Mouse (Mus musculus) hindbrain, embryonic 16.5 days (tissue): ENCODE measurements at regions not wholly inside any gene's neighbourhood (a gene's known extent, or its start where the extent isn't known, plus 50 kb on each side); places are given as distances from the start of the nearest gene placed in this dataset.

Source experiments
- ATAC-seq: fragments of 200-750 bp; cut with Nextera tagmentation; 2 replicates; pipeline ENCODE4 v1.8.0; 2017; ENCODE audit warnings: moderate TSS enrichment, moderate library complexity
- H3K27ac ChIP-seq: fragments of 300-500 bp; sonication (generic); 2 replicates; pipeline ENCODE4 v1.5.1; 2014; ENCODE audit warnings: low read depth, mild to moderate bottlenecking, control low read depth, low read length, moderate library complexity
- H3K27me3 ChIP-seq: fragments of 300-500 bp; sonication (generic); replicated peaks from 2 replicates; pipeline ENCODE4 v1.6.1; 2014; ENCODE audit warnings: low read length; ENCODE audit not compliant: control insufficient read depth, insufficient read depth
- H3K36me3 ChIP-seq: fragments of 300-500 bp; sonication (generic); 2 replicates; pipeline ENCODE4 v1.6.1; 2014; ENCODE audit warnings: mild to moderate bottlenecking, low read length, moderate library complexity, mixed read lengths; ENCODE audit not compliant: control insufficient read depth, insufficient read depth
- H3K4me1 ChIP-seq: fragments of 300-500 bp; sonication (generic); 2 replicates; pipeline ENCODE4 v1.6.1; 2014; ENCODE audit warnings: low read depth, low read length; ENCODE audit not compliant: control insufficient read depth, insufficient read depth
- H3K4me2 ChIP-seq: fragments of 300-500 bp; sonication (generic); 2 replicates; pipeline ENCODE4 v1.6.1; 2014; ENCODE audit warnings: mild to moderate bottlenecking, low read length, control low read depth, moderate library complexity
- H3K4me3 ChIP-seq: fragments of 300-500 bp; sonication (generic); 2 replicates; pipeline ENCODE4 v1.5.1; 2014; ENCODE audit warnings: mild to moderate bottlenecking, low read length, control low read depth, moderate library complexity
- H3K9ac ChIP-seq: fragments of 300-500 bp; sonication (generic); 2 replicates; pipeline ENCODE4 v1.6.1; 2014; ENCODE audit warnings: low read depth, mild to moderate bottlenecking, control low read depth, low read length, moderate library complexity
- H3K9me3 ChIP-seq: fragments of 300-500 bp; sonication (generic); 2 replicates; pipeline ENCODE4 v1.6.1; 2014; ENCODE audit warnings: mild to moderate bottlenecking, low read length, moderate library complexity; ENCODE audit not compliant: control insufficient read depth
- WGBS: fragments of 180-500 bp; shearing (Covaris S2); extraction: QIAGEN DNeasy Blood & Tissue Kit; methylation state at CpG from one replicate; pipeline ENCODE4 v1.1.7; 2014; 5-methylcytosine and 5-hydroxymethylcytosine counted together

DNA sequence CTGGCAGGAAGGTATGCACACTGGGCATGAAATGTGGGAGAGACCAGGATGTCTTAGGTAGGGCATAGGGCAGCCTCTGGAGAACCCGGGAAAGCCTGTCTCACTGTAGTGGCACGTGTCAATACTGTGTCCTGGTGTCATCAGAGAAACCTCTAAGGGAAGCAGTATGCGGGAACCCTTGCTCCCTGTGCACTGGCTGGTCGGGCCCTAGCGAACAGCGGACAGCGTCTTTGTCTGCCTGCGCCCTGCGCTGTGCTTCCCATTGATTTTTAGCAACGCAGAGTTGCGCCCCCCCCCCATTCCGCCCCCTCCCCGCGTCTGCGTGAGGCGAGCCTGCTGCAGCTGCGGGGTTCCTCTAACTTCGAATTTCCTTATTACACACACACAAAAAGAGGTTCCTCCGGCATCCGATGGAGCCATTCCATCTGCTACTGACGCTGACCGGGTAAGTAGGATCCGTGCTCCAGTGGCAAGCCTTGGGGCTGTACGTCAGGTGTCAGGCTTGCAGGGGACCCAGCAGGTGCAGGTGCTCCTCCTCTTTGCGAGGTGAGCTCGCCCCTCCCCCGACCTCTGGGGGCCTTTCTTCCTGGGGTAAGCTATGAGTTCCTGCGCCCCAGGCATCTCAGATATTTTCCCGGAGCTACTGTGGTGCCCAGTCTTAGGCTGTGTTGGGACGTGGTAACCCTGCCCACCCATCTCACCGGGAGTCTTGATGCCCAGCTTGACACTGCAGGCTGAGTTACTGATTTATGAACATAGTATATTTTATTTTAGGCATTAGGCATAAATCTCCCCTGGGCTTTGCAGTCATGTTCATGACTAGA, 151.8 kb upstream of the Topaz1 start:
- peak; percentile 52 for ATAC-seq
- peaks cover 4% of the 10 kb centered on the region; the same call in 1 of the 2 replicates for H3K27me3 ChIP-seq
- no peaks in the 10 kb centered on the region for H3K9me3 ChIP-seq
- H3K27ac ChIP-seq = 0 out of 2 replicates have a peak overlapping the region, but pooled peaks have one; percentile 14
- H3K4me3 ChIP-seq = peak overlapping the region; percentile 33
- 6% methylated on average over 31 of the region's 31 CpGs for WGBS
- H3K4me1 ChIP-seq = peaks cover 20% of the 10 kb centered on the region
- H3K9ac ChIP-seq = peak overlapping the region; percentile 53
- H3K4me2 ChIP-seq = peak overlapping the region; percentile 57
- H3K36me3 ChIP-seq = no peaks in the 10 kb centered on the region

DNA sequence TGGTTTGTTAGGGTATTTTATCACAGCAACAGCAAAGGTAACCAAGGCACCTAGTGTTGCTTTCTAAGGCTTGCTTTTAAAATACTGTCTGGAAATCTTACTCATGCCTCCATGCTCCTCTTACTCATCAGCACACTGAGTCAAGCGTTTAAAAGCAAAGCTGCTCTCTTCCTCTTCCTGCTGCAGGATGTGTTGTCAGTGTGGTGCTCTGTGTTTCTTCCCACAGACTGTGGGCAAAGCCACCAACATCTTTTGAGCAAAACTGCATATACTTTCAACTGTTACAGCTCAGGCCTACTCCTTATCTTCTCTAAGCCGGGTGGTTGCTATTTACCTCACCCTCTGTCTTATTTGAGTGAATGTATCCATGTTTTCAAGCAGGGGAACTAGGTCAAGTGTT, 144.0 kb upstream of the Topaz1 start:
- Histone ChIP-seq H3K36me3 (no peaks in the 10 kb centered on the region), H3K9ac (no peak overlapping the region), H3K27ac (no peak overlapping the region), H3K27me3 (0 out of 2 replicates have a peak, but pooled peaks cover 2% of the 10 kb centered on the region), H3K9me3 (no peaks in the 10 kb centered on the region), H3K4me3 (no peak overlapping the region), H3K4me1 (no peaks in the 10 kb centered on the region), H3K4me2 (no peak overlapping the region)
- no peak for ATAC-seq
- WGBS = 83% methylated on average over 2 of the region's 2 CpGs

DNA sequence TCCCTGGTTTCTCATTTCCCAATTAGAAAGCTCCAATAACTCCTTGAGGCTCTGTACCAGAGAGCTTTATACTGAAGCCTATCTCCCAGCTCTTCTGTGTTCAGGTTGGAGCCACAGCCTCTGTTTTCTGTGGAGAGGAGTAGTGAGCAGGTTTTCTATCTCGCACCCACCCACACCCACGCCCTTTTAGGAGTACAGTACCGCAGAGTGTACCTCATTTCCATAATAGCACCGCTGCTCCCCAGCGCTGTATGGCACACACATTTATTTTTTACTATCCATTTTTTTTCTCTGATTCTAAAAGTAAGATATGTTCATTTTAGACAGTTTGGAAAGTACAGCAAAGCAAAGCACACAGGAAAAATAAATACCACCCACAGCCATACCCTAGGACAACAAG, 137.5 kb upstream of the Topaz1 start:
- no peak for ATAC-seq
- Histone ChIP-seq H3K36me3 (no peaks in the 10 kb centered on the region), H3K27ac (no peak overlapping the region), H3K4me1 (no peaks in the 10 kb centered on the region), H3K4me3 (no peak overlapping the region), H3K9ac (no peak overlapping the region), H3K27me3 (no peaks in the 10 kb centered on the region), H3K9me3 (no peaks in the 10 kb centered on the region), H3K4me2 (no peak overlapping the region)
- WGBS = 85% methylated on average over 5 of the region's 5 CpGs

DNA sequence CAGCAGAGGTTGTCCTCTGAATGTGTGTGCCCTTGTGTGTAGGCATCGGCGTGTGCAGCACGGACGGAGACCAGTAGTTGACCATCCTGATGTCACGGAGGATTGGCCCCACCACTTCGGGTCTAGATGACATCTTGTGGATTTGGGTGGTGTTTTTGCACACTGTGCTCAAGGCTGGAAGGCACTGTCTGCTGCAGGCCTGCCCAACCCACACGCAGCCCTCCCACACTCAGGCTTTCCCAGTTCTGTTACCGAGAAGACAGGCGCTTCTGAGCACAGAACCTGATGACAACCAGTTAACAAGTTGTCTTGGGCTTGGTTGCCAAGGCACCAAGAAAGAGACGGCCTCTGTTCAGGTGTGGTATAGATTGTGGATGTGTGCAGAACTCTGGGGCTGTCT, 136.2 kb upstream of the Topaz1 start:
- Histone ChIP-seq H3K9ac (no peak overlapping the region), H3K9me3 (no peaks in the 10 kb centered on the region), H3K4me2 (no peak overlapping the region), H3K27me3 (no peaks in the 10 kb centered on the region), H3K4me3 (no peak overlapping the region), H3K27ac (no peak overlapping the region), H3K36me3 (no peaks in the 10 kb centered on the region), H3K4me1 (no peaks in the 10 kb centered on the region)
- WGBS = 93% methylated on average over 10 of the region's 10 CpGs
- no peak for ATAC-seq

DNA sequence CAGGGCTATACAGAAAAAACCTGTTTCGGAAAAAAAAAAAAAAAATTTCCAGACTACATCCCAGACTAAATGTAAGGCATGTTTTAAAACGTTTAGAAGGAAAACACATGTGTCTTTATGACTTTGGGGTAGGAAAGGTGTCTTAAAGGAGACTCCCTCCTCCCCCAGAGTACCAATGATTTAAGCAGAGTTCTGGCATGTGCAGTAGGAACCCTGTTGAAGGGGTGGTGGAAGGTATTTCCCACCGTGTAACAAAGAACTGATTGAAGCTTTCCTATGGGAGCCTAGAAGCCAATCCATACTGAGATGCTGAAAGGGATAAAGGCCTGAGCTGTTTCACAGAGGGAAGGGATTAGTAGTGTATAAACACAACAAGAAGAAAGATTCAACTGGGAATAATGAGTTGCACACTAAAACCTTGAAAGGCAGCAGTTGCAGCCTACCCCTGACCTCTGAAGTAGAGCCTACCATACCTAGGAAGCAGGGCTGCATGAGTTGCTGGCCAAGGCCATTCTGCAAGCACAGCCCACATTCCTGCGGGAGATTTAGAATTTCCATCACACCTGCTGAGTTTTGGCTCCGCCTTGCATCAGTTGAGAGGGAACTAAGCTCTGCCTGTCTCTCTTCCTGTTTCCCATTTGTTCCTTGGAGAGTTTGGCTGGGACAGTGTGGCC, 132.4 kb upstream of the Topaz1 start:
- no peak for ATAC-seq
- no peaks in the 10 kb centered on the region for H3K27me3 ChIP-seq
- no peak overlapping the region for H3K4me2 ChIP-seq
- H3K36me3 ChIP-seq = no peaks in the 10 kb centered on the region
- no peak overlapping the region for H3K27ac ChIP-seq
- no peaks in the 10 kb centered on the region for H3K4me1 ChIP-seq
- 28% methylated on average over 5 of the region's 5 CpGs for WGBS
- no peak overlapping the region for H3K9ac ChIP-seq
- no peak overlapping the region for H3K4me3 ChIP-seq
- no peaks in the 10 kb centered on the region for H3K9me3 ChIP-seq

DNA sequence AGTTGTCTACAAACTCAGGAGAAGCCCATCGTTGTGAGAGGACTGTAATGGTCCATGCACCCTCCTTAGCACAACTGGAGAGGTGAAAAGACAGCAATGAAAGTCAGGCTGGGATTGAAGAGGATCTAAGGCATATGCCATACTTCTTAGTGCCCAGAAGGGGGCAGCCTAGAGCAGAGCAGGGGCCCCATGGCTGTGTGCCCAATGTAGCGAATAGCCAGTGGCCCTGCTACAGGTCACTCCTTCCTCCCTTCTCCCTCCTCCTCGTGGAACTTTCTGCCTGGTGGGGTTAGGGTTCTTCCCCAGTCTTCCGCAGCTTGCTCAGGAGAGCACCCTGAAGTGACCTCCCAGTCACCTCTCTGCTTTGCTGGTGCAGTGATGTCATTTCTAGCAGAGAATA, 131.8 kb upstream of the Topaz1 start:
- peak; percentile 7; the same call in 1 of the 2 replicates for ATAC-seq
- H3K36me3 ChIP-seq = no peaks in the 10 kb centered on the region
- no peak overlapping the region for H3K4me3 ChIP-seq
- 23% methylated on average over 4 of the region's 4 CpGs for WGBS
- H3K9ac ChIP-seq = no peak overlapping the region
- H3K4me2 ChIP-seq = no peak overlapping the region
- H3K27ac ChIP-seq = no peak overlapping the region
- no peaks in the 10 kb centered on the region for H3K9me3 ChIP-seq
- no peaks in the 10 kb centered on the region for H3K4me1 ChIP-seq
- no peaks in the 10 kb centered on the region for H3K27me3 ChIP-seq

DNA sequence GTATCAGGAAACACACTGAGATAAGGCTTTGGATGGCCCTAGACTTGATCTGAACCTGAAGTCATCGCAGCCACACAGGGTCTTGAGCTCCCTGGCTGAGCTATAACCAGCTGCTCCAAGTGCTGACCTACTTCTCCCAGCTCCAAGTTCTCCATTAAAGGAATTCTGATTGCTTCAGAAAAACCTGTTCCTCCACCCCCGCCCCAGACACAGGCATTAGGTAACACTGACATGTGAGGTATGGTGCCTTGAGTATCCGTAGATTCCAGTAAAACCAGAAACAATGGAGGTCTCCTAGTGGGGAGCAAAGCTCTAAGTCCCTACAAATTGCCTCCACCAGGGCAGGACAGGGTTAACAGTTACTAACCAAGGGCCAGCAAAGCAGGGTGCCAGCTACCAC, 129.4 kb upstream of the Topaz1 start:
- WGBS = 55% methylated on average over 3 of the region's 3 CpGs
- Histone ChIP-seq H3K9ac (no peak overlapping the region), H3K4me1 (no peaks in the 10 kb centered on the region), H3K4me3 (no peak overlapping the region), H3K27me3 (no peaks in the 10 kb centered on the region), H3K4me2 (no peak overlapping the region), H3K36me3 (no peaks in the 10 kb centered on the region), H3K27ac (no peak overlapping the region), H3K9me3 (no peaks in the 10 kb centered on the region)
- ATAC-seq = no peak

DNA sequence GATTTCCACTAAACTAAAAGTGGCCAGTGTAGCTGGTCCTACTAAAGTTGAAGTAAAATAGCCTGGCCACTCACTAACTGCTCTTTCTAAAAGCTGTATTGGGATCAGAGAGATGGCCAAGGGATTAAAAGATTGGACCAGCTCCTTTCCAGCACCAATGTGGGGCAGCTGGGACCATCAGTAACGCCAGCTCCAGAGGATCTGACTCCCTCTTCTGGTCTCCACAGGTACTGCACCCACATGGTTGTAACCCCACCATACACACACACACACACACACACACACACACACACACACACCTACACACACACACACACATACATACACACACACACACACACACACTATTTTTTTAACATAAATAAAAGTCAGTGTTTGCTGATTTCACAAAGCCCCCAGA, 122.1 kb upstream of the Topaz1 start:
- Histone ChIP-seq H3K9me3 (no peaks in the 10 kb centered on the region), H3K27ac (no peak overlapping the region), H3K4me2 (no peak overlapping the region), H3K36me3 (no peaks in the 10 kb centered on the region), H3K4me3 (no peak overlapping the region), H3K27me3 (no peaks in the 10 kb centered on the region), H3K9ac (no peak overlapping the region), H3K4me1 (peaks cover 9% of the 10 kb centered on the region)
- no peak for ATAC-seq
- 100% methylated on average over 1 of the region's 1 CpGs for WGBS

DNA sequence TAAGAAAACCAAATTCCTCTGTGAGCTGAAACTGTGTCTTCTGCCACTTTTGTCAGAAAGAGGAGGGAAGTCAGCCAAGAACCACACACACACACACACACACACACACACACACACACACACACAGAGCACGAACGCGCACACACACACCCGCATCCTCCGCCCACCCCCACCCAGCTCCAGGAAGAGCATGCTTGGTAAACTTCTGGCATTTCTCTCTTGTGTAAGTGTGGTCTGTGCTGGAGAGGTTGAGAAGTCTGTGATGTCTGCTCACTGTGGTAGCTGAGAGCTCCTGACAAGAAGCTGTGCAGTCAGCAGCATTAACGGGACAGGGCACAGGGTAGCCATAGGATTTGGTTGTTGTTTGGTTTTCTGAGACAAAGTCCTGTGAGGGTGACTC, 120.8 kb upstream of the Topaz1 start:
- no peak overlapping the region for H3K4me2 ChIP-seq
- no peak for ATAC-seq
- WGBS = 93% methylated on average over 6 of the region's 6 CpGs
- H3K9me3 ChIP-seq = no peaks in the 10 kb centered on the region
- H3K9ac ChIP-seq = no peak overlapping the region
- H3K27ac ChIP-seq = peak overlapping the region; percentile 31; the same call in 1 of the 2 replicates
- peaks cover 9% of the 10 kb centered on the region for H3K4me1 ChIP-seq
- no peaks in the 10 kb centered on the region for H3K27me3 ChIP-seq
- H3K4me3 ChIP-seq = no peak overlapping the region
- no peaks in the 10 kb centered on the region for H3K36me3 ChIP-seq
